Mouse (Mus musculus): ENCODE results near the gene Cct8l1.

- no peak for TF ChIP-seq CHD1 (IDR thresholded peaks at IDR 0.05; ENCODE audit: low read depth, low read length)
- no peak for TF ChIP-seq RAD21 (IDR thresholded peaks at IDR 0.05; ENCODE audit: low read depth, low read length)
- no peak for TF ChIP-seq USF1 (IDR thresholded peaks at IDR 0.05; ENCODE audit: low read depth, low read length)
- TF ChIP-seq NELFE (IDR thresholded peaks at IDR 0.05; ENCODE audit: low read depth, low read length), result no peak
- TF ChIP-seq CTCF (conservative IDR thresholded peaks at IDR 0.05 in 1 of 2, IDR thresholded peaks at IDR 0.05 in 1 of 2; ENCODE audit: low read depth in 2 of 2, low read length in 2 of 2), result no peak
- no peak for TF ChIP-seq POLR2A (IDR thresholded peaks at IDR 0.05; ENCODE audit: low read depth, low read length)
- no peak for TF ChIP-seq EP300 (IDR thresholded peaks at IDR 0.05; ENCODE audit: low read length)
Observed at GRCm38 (mm10) chr5:25526926-25527325, 11.1 kb downstream of the Cct8l1 start.

Data from CH12.LX (cell line).